Mouse (Mus musculus): Measurements from ENCODE around the gene Adamts4. TPM values are rescaled to one million over a fixed set of nuclear protein-coding genes. Genes with fewer than 3 reads are reported as not detected.

Adamts4 gene
- polyA plus RNA-seq, 1 experiment, result not detected

DNA sequence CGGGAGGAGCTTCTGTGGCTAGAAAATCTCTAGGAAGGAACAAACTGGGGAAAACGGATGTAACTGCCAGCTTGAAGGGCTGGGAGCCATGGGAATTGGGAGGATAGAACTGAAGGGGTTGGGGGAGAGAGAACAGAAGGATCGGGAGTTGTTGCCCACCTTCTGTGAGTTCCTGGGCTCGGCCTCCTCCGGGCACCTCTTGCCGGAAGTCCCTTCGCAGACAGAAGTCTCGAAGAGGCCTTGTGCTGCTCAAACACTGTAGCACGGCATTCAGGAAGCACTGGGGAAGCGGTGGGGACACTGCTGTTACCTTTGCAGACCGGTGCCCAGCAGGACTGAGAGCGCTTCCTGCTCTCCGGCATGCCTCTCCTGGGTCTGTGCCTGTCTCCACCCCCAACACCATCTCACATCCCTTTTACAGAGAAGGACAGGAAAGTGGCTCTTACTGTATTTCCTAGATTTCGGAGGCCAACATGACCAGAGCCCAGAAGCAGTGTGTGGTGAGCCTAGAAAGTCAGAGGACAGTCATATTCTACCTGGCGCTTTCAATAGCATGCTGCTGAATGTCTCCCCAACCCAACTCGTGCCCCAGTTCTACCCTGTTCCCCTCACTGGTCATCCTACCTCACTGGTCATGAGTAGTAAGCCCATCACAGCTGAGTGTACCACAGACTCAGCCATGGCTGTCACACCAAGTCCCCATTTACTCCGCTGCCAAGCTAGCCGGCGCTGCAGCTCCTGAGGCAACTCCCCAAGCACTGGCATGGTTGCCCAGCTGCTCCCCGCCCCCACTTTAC, 35.1 kb downstream of the Adamts4 start:
- Histone ChIP-seq H3K4me3 (ENCODE audit: insufficient read depth, low read depth, low read length) (no peak overlapping the region), H3K27ac (ENCODE audit: insufficient read depth, low read depth, low read length) (no peak overlapping the region), H3K4me1 (ENCODE audit: control insufficient read depth, insufficient read depth, low read length) (peaks cover 24% of the 10 kb centered on the region)
- TF ChIP-seq POLR2A (IDR thresholded peaks at IDR 0.05; ENCODE audit: insufficient read depth, low read depth, low read length), result no peak
- no peak for TF ChIP-seq CTCF (IDR thresholded peaks at IDR 0.05; ENCODE audit: insufficient read depth, low read depth, low read length)
- 81% methylated on average over 20 of the region's 20 CpGs for WGBS

DNA sequence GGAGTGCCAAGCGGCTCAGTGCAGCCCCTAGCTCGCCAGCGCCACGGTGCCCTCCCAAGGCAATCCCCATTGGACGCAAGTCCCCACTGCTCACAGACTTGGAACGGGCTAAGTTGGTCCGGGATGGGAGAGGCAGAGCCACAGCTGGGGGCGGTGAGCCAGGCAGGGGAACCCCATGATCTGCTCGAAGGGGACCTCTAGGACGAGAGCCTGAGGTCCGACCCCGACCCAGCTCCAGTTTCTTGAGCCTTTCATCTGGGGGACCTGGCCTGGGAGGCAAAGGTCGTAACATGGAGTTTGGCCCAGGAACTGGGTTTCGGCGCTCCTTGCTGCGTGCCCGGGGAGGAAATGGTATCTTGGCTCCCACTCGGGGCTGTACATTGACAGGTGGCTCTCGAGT, 36.3 kb downstream of the Adamts4 start:
- no peak for TF ChIP-seq POLR2A (IDR thresholded peaks at IDR 0.05; ENCODE audit: insufficient read depth, low read depth, low read length)
- TF ChIP-seq CTCF (IDR thresholded peaks at IDR 0.05; ENCODE audit: insufficient read depth, low read depth, low read length), result no peak
- H3K27ac ChIP-seq (ENCODE audit: insufficient read depth, low read depth, low read length), result no peak overlapping the region
- peaks cover 19% of the 10 kb centered on the region for H3K4me1 ChIP-seq (ENCODE audit: control insufficient read depth, insufficient read depth, low read length)
- H3K4me3 ChIP-seq (ENCODE audit: insufficient read depth, low read depth, low read length), result peak overlapping the region; percentile 7
- 87% methylated on average over 19 of the region's 19 CpGs for WGBS

DNA sequence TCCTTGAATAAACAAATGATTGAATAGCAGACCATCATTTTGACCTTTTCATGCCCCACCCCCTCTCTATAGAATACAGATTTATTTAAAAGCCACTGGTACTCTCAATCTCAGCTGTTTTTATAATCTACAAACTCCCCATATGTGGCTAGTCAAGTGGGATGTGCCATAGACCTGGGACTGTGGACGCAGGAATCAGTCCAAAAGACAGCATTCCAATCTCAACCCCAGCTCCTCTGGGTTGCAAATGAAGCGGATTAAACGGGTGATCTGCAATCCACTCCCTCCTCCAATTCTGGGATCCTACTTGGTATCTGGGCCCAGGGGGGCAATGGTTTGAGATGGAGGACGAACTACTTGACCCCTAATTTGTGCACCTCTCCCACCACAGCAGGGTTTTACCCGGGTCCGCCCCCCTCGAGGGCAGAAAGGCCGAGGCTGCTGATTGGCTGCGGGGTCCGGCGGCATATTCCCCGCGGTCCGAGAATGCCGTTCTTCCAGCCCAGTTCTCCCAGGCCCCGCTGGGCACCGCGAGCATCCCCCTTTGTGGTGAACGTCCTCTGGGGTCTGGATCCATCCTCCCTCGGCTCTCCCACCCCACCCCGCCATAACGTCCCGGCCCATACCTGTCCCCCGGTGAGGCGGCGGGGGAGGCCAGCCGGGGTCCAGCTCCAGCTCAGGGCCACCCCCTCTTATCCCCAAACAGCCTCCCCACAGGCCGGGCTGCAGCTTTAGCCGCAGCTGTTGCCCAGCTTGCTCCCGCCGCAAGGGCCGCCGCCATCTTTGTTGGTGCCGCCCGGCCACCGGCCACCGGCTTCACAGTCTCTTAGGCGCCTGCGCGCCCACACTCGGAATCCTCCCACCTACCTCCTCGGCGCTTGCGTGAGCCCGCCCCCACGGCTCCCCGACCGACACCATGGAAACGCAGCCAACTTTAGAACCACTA, 37.2 kb downstream of the Adamts4 start, which contains the start of gene Usp21:
Usp21 (minus strand) TSS at position 856 of the 946 bp plus-strand sequence.
- TF ChIP-seq CTCF (IDR thresholded peaks at IDR 0.05; ENCODE audit: insufficient read depth, low read depth, low read length), result no peak
- TF ChIP-seq POLR2A (IDR thresholded peaks at IDR 0.05; ENCODE audit: insufficient read depth, low read depth, low read length), result peak; percentile 84
- Histone ChIP-seq H3K4me1 (ENCODE audit: control insufficient read depth, insufficient read depth, low read length) (peaks cover 16% of the 10 kb centered on the region), H3K27ac (ENCODE audit: insufficient read depth, low read depth, low read length) (peak within 1 kb of the TSS; percentile 71; the same call in 1 of the 2 replicates), H3K4me3 (ENCODE audit: insufficient read depth, low read depth, low read length) (peak within 1 kb of the TSS; percentile 77)
- WGBS, result under 1% methylated on average over 49 of the region's 49 CpGs

DNA sequence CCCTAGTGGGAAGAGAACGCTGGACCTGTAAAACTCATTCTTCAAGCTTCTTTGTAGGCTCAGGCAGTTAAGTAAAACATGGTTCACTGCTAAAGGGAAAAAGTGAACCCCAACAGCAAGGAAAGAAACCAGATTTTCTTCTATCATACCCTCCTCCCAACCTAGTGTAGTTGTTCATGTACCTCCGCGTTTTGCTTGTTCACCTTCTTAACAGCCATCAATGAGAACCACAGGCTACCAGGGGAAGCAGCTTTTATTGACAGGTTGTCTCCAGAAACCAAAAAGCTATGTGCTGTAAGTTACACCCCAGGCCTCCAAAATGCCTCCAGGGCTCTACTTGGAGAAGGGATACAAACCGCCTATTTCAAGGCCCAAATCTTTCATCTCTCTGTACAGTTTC, 38.1 kb downstream of the Adamts4 start:
- Histone ChIP-seq H3K4me1 (ENCODE audit: control insufficient read depth, insufficient read depth, low read length) (peaks cover 16% of the 10 kb centered on the region), H3K27ac (ENCODE audit: insufficient read depth, low read depth, low read length) (no peak overlapping the region), H3K4me3 (ENCODE audit: insufficient read depth, low read depth, low read length) (no peak overlapping the region)
- TF ChIP-seq CTCF (IDR thresholded peaks at IDR 0.05; ENCODE audit: insufficient read depth, low read depth, low read length), result no peak
- WGBS, result 68% methylated on average over 4 of the region's 4 CpGs

DNA sequence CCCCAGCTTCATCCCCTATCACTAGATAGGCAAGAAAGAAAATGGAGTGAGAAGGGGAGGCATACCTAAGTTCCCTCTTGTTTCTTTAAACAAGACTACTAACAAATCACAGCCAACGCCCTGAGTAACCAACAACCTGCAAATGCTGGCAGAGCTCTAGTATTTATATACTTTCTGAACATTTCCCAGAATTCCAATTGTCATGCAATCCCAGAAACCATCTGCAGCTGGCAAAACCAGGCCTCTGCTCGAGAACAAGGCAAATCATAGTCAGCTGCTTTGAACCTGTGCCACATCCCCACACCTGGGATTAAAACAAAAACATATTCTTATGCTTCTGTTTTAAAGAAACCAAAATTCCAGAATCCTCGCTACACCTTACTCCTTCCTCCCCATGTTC, 43.1 kb downstream of the Adamts4 start:
- Histone ChIP-seq H3K4me1 (ENCODE audit: control insufficient read depth, insufficient read depth, low read length) (no peaks in the 10 kb centered on the region), H3K4me3 (ENCODE audit: insufficient read depth, low read depth, low read length) (no peak overlapping the region), H3K27ac (ENCODE audit: insufficient read depth, low read depth, low read length) (no peak overlapping the region)
- TF ChIP-seq CTCF (IDR thresholded peaks at IDR 0.05; ENCODE audit: insufficient read depth, low read depth, low read length) (no peak), POLR2A (IDR thresholded peaks at IDR 0.05; ENCODE audit: insufficient read depth, low read depth, low read length) (no peak)
- 63% methylated on average over 3 of the region's 3 CpGs for WGBS

DNA sequence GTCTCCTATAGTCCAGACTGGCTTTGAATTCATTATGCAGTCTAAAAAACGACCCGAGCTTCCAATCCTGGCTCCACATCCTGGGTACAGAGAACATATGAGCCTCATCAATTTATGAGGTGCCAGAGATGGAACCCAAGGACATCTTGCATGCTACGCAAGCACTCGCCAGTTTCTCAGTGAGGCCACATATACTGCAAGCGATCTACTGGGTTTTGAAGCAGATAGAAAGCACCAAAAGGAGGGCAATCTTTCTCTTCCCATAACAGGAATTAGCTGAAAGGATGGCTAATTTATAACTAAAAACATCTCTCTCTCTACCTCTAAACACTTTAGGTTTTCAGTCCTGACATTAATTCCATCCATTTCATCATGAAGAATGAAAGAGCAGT, 43.7 kb downstream of the Adamts4 start:
- TF ChIP-seq CTCF (IDR thresholded peaks at IDR 0.05; ENCODE audit: insufficient read depth, low read depth, low read length) (no peak), POLR2A (IDR thresholded peaks at IDR 0.05; ENCODE audit: insufficient read depth, low read depth, low read length) (no peak)
- Histone ChIP-seq H3K4me1 (ENCODE audit: control insufficient read depth, insufficient read depth, low read length) (no peaks in the 10 kb centered on the region), H3K27ac (ENCODE audit: insufficient read depth, low read depth, low read length) (peak overlapping the region; percentile 99), H3K4me3 (ENCODE audit: insufficient read depth, low read depth, low read length) (peak overlapping the region; percentile 75)
- WGBS, result 21% methylated on average over 5 of the region's 5 CpGs

DNA sequence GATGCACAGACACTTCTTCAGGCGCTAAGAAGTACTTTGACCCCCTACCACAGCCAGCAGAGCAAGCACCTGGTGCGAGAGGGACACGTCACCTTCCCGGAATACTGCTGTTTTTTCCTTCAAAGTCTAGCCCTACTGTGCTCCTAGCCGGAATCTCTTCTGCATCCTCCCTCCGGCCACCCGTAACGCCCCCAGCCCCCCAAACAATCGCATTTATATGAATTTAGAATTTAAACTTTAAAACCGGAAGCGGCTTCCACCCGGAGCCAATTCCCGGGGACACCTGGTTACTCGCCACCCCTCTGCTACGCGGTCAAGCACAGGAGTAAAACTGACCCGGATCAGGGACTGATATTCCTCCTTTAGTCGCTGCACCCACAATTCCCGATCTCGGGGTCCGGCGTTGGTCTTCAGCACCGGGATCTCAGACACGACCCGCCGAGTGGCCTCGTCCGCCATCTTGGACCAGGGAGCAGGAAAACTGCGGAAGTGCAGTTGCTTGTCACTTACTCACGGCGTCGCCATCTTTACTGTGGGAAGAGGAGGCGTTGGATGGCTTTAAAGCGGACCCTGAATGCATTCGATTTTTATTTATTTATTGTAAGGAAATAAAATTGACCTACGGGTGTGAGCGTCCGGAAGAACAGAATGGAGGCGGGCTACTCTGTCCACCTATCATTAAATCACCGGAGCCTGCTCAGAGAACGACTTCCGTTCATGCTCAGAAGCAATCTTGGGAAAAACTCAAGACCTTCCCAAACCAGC, 44.3 kb downstream of the Adamts4 start, which contains the start of gene Ufc1:
Ufc1 (minus strand) TSS at position 727 of the 765 bp plus-strand sequence.
- under 1% methylated on average over 42 of the region's 42 CpGs for WGBS
- Histone ChIP-seq H3K4me1 (ENCODE audit: control insufficient read depth, insufficient read depth, low read length) (no peaks in the 10 kb centered on the region), H3K4me3 (ENCODE audit: insufficient read depth, low read depth, low read length) (peak within 1 kb of the TSS; percentile 75), H3K27ac (ENCODE audit: insufficient read depth, low read depth, low read length) (peak within 1 kb of the TSS; percentile 99)
- TF ChIP-seq POLR2A (IDR thresholded peaks at IDR 0.05; ENCODE audit: insufficient read depth, low read depth, low read length), result peak; percentile 33; the same call in 1 of the 2 replicates
- no peak for TF ChIP-seq CTCF (IDR thresholded peaks at IDR 0.05; ENCODE audit: insufficient read depth, low read depth, low read length)

DNA sequence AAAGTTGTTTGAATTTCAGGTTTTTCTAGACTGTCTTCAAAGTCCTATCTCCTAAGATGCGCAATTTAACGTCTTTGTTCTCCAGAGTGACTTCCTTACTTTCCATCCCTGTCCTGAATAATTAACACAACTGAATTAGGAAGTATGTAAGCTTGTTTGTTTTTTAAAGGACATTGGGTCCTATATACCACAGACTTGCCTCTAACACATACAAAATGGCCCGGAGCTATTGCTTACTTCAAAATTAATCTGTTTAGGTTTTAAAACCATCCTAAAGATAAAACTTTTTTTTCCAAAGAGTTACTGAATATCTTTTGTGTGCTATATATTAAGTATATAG, 44.8 kb downstream of the Adamts4 start:
- TF ChIP-seq POLR2A (IDR thresholded peaks at IDR 0.05; ENCODE audit: insufficient read depth, low read depth, low read length), result no peak
- no peak for TF ChIP-seq CTCF (IDR thresholded peaks at IDR 0.05; ENCODE audit: insufficient read depth, low read depth, low read length)
- 16% methylated on average over 3 of the region's 3 CpGs for WGBS
- Histone ChIP-seq H3K4me3 (ENCODE audit: insufficient read depth, low read depth, low read length) (peak overlapping the region; percentile 75), H3K4me1 (ENCODE audit: control insufficient read depth, insufficient read depth, low read length) (no peaks in the 10 kb centered on the region), H3K27ac (ENCODE audit: insufficient read depth, low read depth, low read length) (peak overlapping the region; percentile 99)
